Mouse (Mus musculus): ENCODE measurements around the gene Hpca. TPM values are rescaled to one million over a fixed set of nuclear protein-coding genes. Genes with fewer than 3 reads are reported as not detected.
A peak's percentile ranks its signal among the peaks of the same experiment; 100 is the strongest.

The Hpca gene
- total RNA-seq, 2 experiments from 2014 or later, result not detected

DNA sequence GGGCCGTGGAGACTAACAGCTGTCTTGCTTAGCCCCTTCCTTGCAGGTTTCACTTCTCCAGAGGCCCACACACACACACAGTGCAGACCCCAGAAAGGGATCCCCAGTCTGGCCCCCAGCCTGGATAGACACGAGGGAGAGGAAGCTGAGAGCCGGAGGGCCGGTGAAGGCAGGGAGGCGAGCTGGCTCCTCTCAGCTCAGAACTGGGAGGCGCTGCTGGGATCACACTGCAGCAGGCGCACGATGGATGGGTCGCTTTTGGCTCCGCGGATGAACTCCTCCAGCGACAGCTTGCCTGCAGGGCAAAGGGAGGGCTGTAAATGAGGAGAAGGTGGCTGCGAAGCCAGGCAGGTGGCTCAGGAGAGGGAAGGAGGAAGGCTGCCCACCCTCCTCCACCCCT is 9.6 kb downstream of the Hpca start:
- no peak for ATAC-seq (replicated peaks; ENCODE audit: poor library complexity)

DNA sequence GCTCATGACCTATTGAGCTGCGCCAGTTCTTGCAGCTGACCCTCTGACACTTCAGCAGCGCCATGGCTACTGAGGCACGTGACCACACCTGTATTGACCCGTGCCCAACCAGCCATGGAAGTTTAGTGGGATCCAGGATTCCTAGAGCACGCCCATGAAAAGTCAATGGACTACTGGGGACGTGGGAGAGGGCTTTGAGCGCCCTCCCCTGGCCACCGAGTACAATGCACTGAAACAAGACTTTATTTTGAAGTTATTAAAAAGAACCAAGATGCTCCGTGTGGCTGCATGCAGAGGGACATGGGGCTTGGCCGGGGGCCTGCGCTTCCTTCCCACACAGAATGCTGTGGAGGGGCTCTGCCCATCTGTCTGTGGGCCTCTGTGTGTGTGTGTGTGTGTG is 10.5 kb downstream of the Hpca start:
- ATAC-seq (replicated peaks; ENCODE audit: poor library complexity), result no peak

DNA sequence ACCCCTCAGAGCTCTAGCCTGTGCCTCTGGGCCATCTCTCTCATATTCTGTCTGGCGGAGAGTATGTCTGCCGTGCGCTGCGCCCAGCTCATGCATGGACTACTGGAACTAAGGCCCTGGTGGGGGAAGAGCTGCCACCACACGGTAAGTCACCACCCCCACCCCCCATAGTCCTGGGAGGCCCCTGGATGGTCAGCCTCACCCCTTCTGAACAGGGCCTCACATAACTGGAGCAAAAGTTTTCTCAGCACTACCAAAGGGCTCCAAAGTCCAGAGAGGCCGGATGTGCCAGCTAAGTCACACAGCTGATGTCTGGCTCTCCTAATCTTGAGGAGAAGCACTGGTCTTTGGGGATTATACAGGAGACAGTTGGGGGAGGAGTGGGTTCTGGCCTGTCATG is 11.0 kb downstream of the Hpca start:
- no peak for ATAC-seq (replicated peaks; ENCODE audit: poor library complexity)

DNA sequence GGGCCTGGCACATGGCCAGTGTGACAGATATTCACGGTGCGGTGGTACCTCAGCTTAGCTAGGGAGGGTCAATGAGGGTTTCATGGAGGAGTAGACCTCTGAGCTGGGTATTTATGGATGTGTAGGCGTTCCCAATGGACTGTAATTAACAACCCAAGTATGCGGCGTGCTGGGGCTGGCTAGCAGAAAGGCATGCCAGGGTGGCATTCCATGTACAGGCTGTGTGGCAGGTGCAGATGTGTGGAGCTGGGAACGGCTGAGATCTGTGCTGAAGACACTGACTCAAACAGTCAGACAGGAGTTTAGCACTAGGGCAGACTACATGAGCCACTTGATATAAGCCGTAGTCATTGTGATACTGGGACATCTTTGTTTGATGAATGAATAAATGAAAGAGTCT is 13.2 kb downstream of the Hpca start:
- no peak for ATAC-seq (replicated peaks; ENCODE audit: poor library complexity)

DNA sequence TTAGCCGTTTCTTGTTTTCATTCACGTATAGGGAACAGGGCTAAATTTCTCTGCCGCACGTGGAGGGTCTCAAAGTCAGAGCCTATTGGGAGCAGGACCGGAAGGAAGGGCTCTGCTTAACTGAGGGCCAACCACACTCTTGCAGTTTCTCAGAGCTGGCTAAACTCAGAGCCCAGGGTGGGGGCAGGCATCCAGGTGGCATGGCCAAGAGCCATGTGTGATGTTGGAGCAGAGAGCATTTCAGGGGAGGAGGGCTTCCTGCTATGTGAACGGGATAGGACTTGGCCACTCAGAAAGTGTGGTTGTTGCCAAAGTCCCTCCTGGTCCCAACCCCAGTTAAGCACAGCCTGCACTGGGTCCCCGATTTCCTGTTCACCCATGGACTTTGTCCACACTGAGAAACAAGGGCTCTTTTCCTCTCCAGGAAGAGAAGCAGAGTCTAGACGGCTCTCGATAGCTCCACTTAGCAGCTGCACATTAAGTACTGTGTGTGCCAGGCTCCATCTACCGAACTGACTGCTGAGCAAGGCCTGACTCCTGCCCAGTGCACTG is 14.4 kb downstream of the Hpca start:
- ATAC-seq (replicated peaks; ENCODE audit: poor library complexity), result no peak

DNA sequence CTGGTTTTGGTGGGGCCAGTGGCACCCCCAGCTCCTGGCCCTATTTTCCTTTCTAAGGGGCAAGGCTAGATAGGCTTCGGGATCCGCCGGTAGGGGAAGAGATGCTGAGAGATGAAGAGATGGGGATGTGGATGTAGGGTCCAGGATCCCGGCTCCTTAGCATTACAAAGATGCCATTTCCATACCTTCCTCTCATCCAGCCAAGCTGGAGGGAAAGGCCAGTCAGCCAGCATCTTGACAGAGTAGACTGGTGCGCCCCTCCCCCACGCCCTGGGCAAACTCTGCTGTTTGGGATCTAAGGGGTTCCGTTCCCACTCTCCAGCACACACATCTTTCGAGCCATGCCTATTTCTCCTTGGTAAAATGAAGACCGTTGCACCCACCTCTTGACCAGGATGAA is 15.8 kb downstream of the Hpca start:
- ATAC-seq (replicated peaks; ENCODE audit: poor library complexity), result no peak

DNA sequence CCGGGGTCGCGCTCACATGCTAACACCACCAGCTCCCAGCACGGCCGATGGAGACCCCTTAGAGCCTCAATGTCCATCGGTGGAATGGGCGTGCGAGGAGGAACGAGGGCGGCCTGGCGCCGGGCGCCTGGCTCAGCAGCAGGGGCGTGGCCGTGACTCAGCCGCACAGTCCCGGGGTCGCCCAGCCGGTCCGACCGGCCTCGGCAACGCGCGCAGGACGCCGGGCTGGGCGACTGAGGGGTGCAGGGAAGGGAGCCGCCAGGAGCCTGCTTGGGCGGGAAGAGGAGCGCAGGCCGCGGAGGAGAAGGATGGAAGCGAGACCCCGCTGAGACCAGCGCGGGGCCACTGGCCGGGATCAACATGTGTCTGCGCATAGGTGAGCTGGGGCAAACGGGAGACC is 16.5 kb downstream of the Hpca start, which contains the start of gene Tmem54:
Gene Tmem54 (plus strand): TSS at position 193 of the 400 bp plus-strand sequence.
- no peak for ATAC-seq (replicated peaks; ENCODE audit: poor library complexity)

DNA sequence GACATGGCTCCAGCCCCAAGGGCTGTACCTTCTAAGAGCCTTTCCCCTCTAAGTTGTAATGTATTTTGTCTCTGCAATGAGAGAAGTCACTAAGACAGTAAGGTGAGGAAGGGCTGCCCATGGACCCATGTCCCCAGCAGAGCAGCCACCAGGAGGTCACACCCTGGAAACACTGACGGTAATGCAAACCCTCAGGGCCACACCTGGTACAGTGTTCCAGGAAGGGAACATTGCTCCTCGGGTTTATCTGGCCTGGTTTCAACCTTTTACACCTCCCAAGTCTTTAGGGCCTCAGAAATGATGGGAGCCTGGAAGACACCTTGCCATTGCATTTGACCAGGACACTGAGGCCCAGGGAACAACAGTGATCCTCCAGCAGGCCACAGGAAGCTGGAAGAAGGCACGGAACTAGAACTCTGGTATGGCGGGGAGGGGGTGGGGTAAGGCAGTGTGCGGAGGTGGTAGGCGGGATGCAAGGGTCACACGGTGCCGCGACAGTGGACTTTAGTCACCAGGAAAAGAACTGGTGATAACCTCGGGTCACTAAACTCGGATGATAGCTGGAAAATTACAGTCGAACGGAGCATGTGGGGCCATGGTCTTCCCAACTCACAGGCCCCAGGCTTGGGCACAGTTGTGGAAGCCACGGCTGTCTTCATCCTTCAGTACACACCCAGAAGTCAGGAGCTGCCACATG is 19.6 kb downstream of the Hpca start:
- ATAC-seq (replicated peaks; ENCODE audit: poor library complexity), result no peak

DNA sequence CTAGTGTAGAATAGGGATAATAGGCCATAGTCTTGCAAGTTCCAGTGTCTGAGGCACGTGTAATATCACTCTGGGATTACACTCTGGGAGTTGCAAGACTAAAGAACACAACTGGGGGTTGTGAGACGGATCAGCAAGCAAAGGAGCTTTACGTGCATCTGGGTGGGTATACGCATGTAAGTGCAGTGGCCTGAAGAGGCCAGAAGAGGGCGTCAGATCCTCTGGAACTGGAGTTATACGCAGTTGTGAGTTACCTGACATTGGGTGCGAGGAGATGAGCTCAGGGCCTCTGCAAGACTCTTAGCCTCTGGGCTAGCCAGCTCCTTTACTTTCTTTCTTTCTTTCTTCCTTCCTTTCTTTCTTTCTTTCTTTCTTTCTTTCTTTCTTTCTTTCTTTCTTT is 24.8 kb downstream of the Hpca start:
- no peak for ATAC-seq (replicated peaks; ENCODE audit: poor library complexity)

DNA sequence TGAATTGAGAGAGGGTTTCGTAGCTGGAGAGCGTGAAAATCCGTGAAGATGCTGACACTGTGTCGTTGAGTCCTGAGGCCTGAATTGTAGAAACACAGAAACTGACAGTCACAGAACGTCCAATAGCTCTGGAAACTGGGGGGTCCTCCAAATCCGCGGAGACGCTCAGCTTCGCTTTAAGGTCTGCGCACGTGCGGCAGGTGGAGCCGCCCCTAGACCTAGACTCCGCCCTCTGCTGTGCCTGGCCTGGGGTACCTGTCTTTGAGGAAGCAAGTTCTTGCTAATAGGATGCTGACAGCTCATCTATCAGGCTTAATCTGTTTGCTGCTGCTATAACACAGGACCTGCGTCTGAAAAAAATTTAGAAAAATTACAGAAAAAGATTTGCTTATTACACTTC is 26.6 kb downstream of the Hpca start:
- no peak for ATAC-seq (replicated peaks; ENCODE audit: poor library complexity)

DNA sequence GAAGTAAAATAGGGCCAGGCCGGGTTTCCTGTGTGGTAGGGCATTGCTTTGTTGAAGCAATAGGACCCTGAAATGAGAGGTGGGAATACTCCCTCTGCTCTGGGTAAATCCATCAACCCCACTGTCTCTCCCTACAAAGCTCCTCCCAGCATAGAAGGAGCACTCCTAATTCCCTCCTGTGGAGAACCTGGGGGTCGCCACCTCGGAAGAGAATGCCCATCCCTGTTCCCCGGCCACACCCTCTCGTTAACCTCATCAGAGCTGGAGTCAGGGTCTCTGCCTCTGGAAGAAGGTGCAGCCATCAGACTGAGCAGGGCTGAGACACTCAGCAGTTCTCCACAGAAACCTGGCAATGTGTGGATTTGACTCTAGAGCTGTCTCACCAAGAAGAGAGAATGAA is 34.0 kb downstream of the Hpca start:
- no peak for ATAC-seq (replicated peaks; ENCODE audit: poor library complexity)

DNA sequence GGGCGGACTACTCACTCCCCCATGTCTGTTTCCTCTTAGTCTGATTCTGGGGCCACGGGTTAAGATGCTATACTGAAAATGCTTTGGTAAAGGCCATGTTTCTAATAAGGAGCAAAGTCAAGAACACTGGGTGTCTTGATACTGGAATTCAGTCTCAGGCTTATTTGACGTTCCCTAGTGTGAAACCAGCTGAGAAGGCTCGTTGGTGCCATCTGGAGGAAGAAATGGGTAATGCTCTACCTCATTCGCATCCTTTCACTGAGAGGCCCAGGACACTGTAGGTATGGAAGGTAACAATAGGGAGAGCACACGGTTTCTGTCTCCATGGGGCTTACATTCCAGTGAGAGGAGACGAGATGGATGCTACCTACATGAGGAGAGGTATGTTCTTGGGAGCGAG is 35.8 kb downstream of the Hpca start:
- peak; percentile 73 for ATAC-seq (replicated peaks; ENCODE audit: poor library complexity)

DNA sequence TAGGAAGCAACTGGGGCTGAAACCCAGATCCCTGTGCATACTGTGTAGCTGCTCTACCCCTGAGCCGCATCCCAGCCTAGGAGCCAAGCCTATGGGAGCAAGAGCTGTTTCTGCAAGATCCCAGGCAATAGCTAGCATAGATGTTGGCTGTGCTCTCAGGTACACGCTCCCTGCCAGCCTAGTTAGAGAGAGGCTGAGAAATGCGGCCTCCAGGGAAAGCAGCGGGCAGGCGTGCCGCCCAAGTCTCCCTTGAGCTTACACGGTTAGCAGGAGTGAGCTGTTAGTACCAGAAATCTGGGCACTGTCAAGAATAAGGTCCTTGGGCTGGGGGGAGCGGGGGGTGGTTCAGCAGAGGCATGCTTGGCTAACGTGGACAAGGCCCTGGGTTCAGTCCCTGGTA is 36.9 kb downstream of the Hpca start:
- ATAC-seq (replicated peaks; ENCODE audit: poor library complexity), result no peak

DNA sequence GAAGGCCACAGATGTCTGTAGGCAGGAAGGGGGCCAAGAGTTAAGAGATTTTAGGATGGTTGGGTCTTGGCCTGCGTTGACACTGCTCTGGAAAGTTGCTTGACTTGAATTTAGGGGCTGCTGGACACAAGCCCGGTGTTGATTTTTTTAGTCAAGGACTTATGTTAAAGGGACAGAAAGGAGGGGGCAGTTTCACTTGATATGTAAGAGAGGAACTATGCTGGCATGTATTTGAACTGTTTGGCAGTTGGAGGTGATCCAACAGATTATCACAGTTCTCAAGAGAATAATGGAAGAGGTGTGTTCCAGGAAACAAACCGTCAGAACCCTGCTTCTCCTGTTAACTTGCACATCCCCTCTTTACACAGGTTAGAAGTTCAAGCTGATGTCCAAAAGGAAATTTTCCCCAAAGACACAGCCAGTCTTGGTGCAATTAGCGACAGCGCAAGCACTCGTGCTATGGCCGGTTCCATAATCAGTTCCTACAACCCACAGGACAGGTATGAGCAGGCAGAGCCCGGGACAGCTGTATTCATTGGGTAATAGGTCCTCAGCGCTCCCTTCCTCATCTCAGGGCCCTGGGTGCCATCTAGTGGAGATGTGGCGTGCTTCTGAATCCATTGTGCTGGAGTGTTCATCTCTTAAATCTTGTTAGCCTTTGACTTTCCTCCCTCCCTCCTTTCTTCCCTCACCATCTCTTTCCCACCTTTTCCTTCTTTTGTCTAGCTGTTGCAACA is 39.3 kb downstream of the Hpca start:
- peak; percentile 88 for ATAC-seq (replicated peaks; ENCODE audit: poor library complexity)

DNA sequence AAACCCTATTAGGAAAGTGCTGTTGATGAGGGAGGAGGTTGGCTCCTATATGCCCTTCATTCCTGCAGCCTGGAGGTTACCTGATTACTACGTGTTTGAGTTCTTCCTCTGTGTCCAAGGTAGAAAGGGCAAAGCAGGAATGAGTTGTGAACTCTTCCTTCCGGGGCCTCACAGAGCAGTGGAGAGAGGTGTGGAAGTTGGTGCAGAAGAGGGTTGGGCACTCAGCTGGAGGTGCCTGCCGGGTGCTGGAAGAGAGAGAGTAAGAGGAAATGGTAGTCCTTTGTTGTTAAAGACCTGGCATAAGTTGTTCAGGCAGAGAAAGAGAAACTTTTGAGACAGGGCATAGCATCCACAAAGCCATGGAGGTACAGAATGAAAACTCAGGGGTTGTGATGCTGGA is 39.9 kb downstream of the Hpca start:
- no peak; the same call in 1 of the 2 replicates for ATAC-seq (replicated peaks; ENCODE audit: poor library complexity)

DNA sequence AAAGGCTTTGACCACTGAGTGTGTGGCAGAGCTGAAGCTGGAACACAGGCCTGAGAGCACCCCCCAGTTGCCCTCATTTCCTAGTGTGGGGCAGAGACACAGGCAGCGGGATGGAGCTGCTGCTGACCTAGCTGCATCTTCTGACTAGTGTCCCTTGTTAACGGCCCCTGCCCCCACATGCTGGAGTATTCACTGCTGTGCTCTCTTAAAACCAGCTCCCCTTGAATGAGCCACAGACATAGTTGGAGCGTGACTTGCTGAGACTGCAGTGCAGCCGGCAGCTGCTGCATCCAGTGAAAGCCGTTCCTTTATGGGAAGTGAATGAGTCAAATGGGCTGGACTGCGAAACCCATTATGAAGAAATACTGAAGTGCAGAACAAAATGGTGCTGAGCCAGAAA is 40.3 kb downstream of the Hpca start:
- ATAC-seq (replicated peaks; ENCODE audit: poor library complexity), result peak; percentile 61

DNA sequence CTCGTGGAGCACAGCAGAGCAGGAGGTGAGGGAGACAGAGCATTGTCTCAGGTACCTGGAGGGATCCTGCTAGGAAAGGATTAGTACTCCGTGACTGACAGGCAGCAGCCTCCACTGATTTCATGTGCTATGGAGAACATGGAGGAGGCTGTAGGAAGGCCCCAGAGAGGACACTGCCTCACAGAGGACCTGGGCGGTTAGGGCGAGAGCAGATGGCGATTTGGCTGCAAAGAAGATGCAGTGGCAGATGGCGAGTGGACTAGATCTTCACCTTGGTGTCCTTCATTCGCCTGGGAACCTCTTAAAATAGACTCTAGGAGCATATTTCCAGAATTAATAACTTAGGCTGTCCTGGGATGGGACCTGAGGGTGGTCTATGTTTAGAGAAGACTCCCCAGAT is 40.8 kb downstream of the Hpca start:
- no peak for ATAC-seq (replicated peaks; ENCODE audit: poor library complexity)

DNA sequence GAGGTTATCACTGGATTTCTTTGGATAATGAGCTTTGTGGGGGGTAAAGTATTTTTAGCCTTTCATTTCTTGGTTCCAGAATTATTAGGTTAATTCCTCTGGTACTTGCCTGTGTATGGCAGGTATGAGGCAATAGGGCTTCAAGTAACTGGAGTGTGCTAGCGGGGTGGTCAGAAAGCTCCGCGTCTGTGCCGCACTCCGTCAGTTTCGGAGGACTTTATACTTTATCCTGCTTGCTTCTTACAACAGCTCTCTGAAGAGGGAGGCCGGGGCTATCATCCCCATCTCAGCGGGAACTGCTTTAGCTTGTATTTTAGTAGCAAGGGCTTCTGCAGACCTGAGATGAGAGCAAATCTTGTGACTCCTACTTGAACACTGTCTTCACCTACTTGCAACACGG is 42.7 kb downstream of the Hpca start:
- ATAC-seq (replicated peaks; ENCODE audit: poor library complexity), result no peak

DNA sequence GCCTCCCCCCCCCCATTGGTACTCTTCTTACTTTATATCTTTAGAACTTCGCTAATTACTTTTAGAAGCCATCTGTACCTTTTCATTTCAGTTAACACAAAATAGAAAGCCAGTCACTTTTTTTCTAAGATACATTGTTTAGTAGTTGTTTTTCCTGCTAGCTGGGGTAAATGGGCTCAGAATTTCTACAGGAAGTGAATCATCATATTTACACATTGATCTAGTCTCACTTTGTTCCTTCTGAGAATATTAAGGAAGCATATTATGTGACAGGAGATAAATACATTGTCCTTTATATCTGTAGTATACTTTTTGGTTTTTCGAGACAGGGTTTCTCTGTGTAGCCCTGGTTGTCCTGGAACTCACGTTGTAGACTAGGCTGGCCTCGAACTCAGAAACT is 53.0 kb downstream of the Hpca start:
- ATAC-seq (replicated peaks; ENCODE audit: poor library complexity), result no peak

DNA sequence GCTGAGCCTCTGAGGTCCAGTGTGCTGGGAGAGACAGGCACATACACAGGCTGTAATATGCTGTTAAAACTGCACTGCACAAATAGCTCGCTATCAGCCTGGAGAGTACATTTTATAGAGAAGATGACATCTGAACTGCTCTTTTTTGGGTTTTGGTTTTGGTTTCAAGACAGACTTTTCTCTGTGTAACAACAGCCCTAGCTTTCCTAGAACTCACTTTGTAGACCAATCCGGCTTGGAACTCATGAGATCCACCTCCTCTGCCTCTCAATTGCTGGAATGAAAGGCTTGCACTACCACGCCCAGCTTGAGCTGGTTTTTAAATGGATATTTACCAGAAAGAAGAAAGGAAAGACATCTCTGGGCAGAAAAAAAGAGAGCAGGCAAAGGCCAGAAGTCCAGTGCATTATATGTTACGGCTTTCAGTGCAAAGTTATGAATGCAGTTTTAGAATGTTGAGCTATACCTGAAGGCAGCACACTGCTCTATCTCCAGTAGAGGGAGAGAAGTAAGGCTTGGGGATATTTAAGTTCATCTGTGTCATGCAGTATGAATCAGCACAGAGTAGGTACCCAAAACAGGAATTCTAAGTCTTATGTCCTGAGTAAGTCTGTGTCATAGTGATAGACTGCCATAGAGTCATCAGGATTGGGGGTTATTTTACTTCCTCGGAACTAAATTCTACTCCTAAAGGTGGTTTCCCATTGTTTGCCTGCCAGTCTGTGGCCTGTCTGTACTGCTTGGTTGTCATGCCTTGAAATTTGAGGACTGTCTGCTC is 54.0 kb downstream of the Hpca start:
- ATAC-seq (replicated peaks; ENCODE audit: poor library complexity), result no peak

DNA sequence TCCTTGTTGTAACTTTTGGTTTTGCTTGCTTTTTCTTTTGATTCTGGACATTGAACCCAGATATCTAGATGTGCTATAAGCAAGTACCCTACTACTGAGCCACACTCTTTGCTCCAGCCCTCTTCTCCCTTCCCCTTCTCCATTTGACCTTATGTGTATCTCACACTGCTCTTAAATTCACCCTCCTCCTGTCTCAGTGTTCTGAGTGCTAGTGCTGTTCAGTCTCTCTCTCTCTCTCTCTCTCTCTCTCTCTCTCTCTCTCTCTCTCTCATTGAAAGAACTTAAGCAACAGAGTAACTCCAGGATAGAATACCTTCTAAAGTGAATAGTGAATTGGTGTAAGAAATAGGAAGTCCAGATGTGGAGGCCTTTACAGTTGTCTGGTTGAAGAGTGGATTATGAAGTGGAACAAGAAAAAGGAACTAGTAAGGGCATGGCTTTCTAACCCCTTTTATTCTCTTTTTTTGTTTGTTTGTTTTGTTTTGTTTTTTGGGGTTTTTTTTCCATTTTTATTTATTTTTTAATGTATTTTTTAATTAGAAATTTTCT is 56.1 kb downstream of the Hpca start:
- peak; percentile 60 for ATAC-seq (replicated peaks; ENCODE audit: poor library complexity)
